Mouse (Mus musculus) embryonic facial prominence, embryonic 12.5 days (tissue): ENCODE results near the gene C1qtnf12. TPM values are rescaled to one million over a fixed set of nuclear protein-coding genes. Genes with fewer than 3 reads are reported as not detected.

Experiments used
- ATAC-seq: fragments of 200-750 bp; cut with Nextera tagmentation; 2 replicates; pipeline ENCODE4 v1.8.0; 2017; ENCODE audit not compliant: insufficient number of reproducible peaks, insufficient read depth, low FRiP score, low TSS enrichment
- H3K27ac ChIP-seq: fragments of 300-500 bp; sonication (generic); 2 replicates; pipeline ENCODE4 v1.5.1; 2016; ENCODE audit warnings: mild to moderate bottlenecking
- H3K27me3 ChIP-seq: fragments of 300-500 bp; sonication (generic); 2 replicates; pipeline ENCODE4 v1.6.1; 2016; ENCODE audit warnings: mild to moderate bottlenecking, moderate library complexity
- H3K36me3 ChIP-seq: fragments of 300-500 bp; sonication (generic); 2 replicates; pipeline ENCODE4 v1.6.1; 2016; ENCODE audit warnings: mild to moderate bottlenecking
- H3K4me1 ChIP-seq: fragments of 300-500 bp; sonication (generic); 2 replicates; pipeline ENCODE4 v1.6.1; 2016
- H3K4me2 ChIP-seq: fragments of 300-500 bp; sonication (generic); replicated peaks from 2 replicates; pipeline ENCODE4 v1.6.1; 2016; ENCODE audit warnings: mild to moderate bottlenecking, moderate library complexity
- H3K4me3 ChIP-seq: fragments of 300-500 bp; sonication (generic); 2 replicates; pipeline ENCODE4 v1.5.1; 2016; ENCODE audit warnings: mild to moderate bottlenecking
- H3K9ac ChIP-seq: fragments of 300-500 bp; sonication (generic); 2 replicates; pipeline ENCODE4 v1.6.1; 2016; ENCODE audit warnings: mild to moderate bottlenecking, moderate library complexity
- H3K9me3 ChIP-seq: fragments of 300-500 bp; sonication (generic); 2 replicates; pipeline ENCODE4 v1.6.1; 2016; ENCODE audit warnings: mild to moderate bottlenecking, moderate library complexity
- WGBS: fragments of 180-500 bp; shearing (Covaris S2); methylation state at CpG from one replicate; pipeline ENCODE4 v1.1.7; 2016; 5-methylcytosine and 5-hydroxymethylcytosine counted together
- polyA plus RNA-seq: library from polyadenylated mRNA; unstranded; fragments of >200 nt; fragmentation: Nextera tagmentation; extraction: Ambion mirVana; gene quantifications from 2 replicates; pipeline ENCODE4 v1.2.1, GENCODE M21; 2016

C1qtnf12 gene
- 31.9 and 35.8 TPM in 2 replicates for polyA plus RNA-seq

DNA sequence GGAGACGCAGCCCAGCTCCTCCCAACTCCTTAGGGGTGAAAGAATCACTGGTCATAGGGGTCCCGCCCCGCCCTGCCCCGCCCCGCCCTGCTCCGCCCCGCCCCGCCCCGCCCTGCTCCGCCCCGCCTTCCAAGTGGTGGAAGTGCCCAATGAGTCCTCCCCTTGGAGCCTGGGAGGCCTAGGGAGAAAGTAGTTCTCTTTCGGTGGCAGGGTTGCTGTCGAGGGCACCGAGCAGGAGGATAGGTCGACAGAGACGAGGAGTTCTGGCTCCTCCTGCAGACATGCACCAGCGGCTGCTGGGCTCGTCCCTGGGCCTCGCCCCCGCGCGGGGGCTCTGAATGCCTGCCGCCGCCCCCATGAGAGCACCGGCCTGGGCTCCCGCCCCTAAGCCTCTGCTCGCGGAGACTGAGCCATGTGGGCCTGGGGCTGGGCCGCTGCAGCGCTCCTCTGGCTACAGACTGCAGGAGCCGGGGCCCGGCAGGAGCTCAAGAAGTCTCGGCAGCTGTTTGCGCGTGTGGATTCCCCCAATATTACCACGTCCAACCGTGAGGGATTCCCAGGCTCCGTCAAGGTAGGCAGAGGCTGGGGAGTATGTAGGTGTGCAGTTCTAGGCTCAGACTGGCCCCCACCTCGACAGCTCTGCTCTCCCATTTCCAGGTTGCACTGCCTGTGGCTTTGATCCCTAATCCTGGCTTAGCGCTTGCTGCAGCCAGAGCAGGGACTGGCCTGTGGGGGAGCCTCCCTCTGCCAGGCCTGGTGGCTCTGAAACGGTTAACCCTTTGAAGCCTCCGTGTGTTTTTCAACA is at the start of gene C1qtnf12:
Gene C1qtnf12, plus strand, starts transcription at position 152 of the 805 bp plus-strand sequence.
- Histone ChIP-seq H3K4me2 (peak within 1 kb of the TSS; percentile 88), H3K4me1 (peaks cover 20% of the 10 kb centered on the region), H3K9me3 (no peaks in the 10 kb centered on the region), H3K9ac (peak within 1 kb of the TSS; percentile 62), H3K27me3 (no peaks in the 10 kb centered on the region), H3K4me3 (peak within 1 kb of the TSS; percentile 48), H3K36me3 (peaks cover 35% of the 10 kb centered on the region), H3K27ac (peak within 1 kb of the TSS; percentile 58)
- peak; percentile 71; the same call in 1 of the 2 replicates for ATAC-seq
- under 1% methylated on average over 40 of the region's 42 CpGs for WGBS

DNA sequence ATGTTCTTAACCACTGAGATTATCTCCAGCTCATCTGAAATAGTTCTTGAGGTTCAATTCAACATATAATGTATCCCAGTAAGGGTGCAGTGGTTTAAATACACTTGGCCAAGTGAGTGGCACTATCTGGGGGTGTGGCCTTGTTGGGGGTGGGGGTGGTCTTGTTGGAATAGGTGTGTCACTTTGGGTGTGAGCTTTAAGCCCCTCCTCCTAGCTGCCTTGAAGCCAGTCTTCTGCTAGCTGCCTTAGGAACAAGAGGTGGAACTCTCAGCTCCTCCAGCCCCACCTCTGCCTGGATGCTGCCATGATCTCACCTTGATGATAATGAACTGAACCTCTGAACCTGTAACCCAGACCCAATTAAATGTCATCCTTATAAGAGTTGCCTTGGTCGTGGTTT is 30.1 kb upstream of the C1qtnf12 start:
- Histone ChIP-seq H3K9ac (no peak overlapping the region), H3K27ac (no peak overlapping the region), H3K4me1 (no peaks in the 10 kb centered on the region), H3K4me2 (no peak overlapping the region), H3K4me3 (no peak overlapping the region), H3K27me3 (no peaks in the 10 kb centered on the region), H3K9me3 (no peaks in the 10 kb centered on the region), H3K36me3 (no peaks in the 10 kb centered on the region)
- WGBS: 63% methylated on average over 1 of the region's 1 CpGs
- no peak for ATAC-seq

DNA sequence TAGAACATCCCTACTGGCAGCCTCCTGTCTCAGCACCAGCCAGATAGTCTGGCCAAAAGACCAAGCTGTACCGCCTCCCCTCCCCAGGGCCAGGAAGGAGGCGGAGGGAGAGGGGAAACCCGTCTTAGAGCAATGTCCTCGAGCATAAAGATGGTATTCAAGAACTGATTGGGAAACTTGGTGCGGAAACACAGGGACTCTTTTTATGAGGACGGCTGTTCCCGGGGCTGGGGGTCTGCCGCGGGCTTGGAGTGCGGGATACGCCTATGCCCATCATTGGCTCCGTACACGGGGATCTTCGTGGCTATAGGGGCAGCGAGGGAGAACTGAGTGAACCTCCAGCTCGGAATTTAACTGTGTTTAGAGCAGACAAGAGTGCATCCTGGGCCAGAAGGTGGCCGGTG is 19.1 kb upstream of the C1qtnf12 start:
- peaks cover 16% of the 10 kb centered on the region for H3K4me1 ChIP-seq
- H3K9ac ChIP-seq: peak overlapping the region; percentile 94
- H3K36me3 ChIP-seq: peaks cover 4% of the 10 kb centered on the region; the same call in 1 of the 2 replicates
- under 1% methylated on average over 17 of the region's 17 CpGs for WGBS
- peak; percentile 13; the same call in 1 of the 2 replicates for ATAC-seq
- H3K9me3 ChIP-seq: no peaks in the 10 kb centered on the region
- no peaks in the 10 kb centered on the region for H3K27me3 ChIP-seq
- H3K4me3 ChIP-seq: peak overlapping the region; percentile 99
- H3K27ac ChIP-seq: peak overlapping the region; percentile 71
- H3K4me2 ChIP-seq: peak overlapping the region; percentile 83

DNA sequence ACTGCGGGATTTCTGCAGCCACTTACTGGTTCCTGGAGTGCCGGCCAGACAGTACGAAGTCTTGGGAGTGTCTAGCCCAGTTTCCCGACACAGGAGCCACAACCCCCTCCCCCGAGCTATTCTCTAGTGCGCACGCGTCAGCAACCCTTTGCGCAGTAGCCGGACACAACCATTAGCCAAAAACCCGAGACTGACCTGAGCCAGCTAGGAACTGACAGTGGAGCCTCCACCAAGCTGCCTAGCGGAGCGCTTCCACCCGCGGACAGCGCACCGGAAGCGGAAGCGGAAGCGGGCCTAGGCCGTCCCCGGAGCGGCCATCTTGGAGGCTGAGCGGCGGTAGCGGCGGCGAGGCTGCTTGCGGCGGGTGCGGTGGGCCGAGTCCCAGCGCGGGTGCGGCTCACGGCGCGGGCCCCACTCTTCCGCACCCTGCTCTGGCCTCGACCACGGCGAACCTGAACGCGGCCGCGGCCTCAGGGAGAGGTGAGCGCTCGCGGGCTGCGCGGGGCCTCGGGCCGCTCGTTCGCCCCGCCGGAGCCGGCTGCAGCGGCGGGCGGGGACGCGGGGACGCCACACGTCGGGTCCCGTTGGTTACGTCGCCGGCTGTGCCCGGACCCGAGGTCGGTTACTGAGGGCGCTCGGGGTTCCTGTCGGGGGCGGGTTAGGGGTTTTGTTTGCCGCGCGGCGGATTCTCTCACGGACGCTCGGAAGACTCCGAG is 18.4 kb upstream of the C1qtnf12 start, which contains the start of gene Ube2j2:
Gene Ube2j2, plus strand, starts transcription at position 298 of the 716 bp plus-strand sequence.
- H3K9me3 ChIP-seq: no peaks in the 10 kb centered on the region
- peaks cover 9% of the 10 kb centered on the region; the same call in 1 of the 2 replicates for H3K36me3 ChIP-seq
- H3K4me3 ChIP-seq: peak within 1 kb of the TSS; percentile 99
- peaks cover 16% of the 10 kb centered on the region for H3K4me1 ChIP-seq
- H3K27ac ChIP-seq: peak within 1 kb of the TSS; percentile 71
- H3K9ac ChIP-seq: peak within 1 kb of the TSS; percentile 94
- ATAC-seq: peak; percentile 98
- WGBS: under 1% methylated on average over 84 of the region's 85 CpGs
- H3K27me3 ChIP-seq: no peaks in the 10 kb centered on the region
- H3K4me2 ChIP-seq: peak within 1 kb of the TSS; percentile 83

DNA sequence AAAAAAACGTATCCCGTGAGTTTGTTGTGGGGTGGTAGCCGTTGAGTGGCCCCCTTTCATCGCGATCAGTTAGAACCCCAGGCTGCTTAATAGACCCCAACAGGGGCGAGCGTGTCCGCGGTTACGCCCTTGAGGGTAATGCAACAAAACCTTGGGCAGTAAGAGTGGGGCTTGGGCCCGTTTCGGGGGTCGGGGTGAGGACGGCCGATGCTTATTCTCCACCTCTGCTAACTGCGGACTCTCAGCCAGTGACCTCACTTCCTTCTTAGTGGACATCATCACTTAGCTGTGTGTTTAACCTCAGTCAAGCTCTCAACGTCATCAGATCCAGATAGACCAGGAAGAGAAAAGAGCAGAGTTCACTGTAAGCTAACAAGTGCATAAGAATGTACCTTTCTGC is 17.8 kb upstream of the C1qtnf12 start:
- Histone ChIP-seq H3K27me3 (no peaks in the 10 kb centered on the region), H3K9me3 (no peaks in the 10 kb centered on the region), H3K4me1 (peaks cover 16% of the 10 kb centered on the region), H3K36me3 (peaks cover 14% of the 10 kb centered on the region; the same call in 1 of the 2 replicates), H3K27ac (peak overlapping the region; percentile 71; the same call in 1 of the 2 replicates), H3K4me3 (peak overlapping the region; percentile 99), H3K4me2 (peak overlapping the region; percentile 83), H3K9ac (peak overlapping the region; percentile 94)
- WGBS: under 1% methylated on average over 17 of the region's 17 CpGs
- no peak for ATAC-seq

DNA sequence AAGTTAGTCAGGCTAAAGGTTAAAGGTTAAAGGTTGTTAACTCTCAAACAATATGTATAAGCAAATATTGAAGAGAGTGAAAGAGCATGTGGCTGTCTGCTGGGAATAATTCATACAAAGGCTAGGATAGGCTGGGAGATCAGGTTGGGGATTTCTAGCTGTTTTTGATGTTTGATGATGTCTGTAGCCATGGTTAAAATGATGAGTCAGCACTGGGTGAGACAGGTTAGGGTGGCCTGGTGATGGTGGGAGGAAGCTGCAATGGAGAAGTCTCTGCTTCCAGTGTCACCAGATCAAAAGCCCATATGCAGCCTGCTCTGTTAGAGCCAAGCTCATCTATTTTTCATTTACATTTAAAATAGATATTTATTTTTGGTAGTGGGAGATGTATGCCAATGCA is 15.0 kb upstream of the C1qtnf12 start:
- Histone ChIP-seq H3K4me1 (peaks cover 16% of the 10 kb centered on the region), H3K27ac (no peak overlapping the region), H3K27me3 (no peaks in the 10 kb centered on the region), H3K4me2 (no peak overlapping the region), H3K4me3 (no peak overlapping the region), H3K9ac (no peak overlapping the region), H3K36me3 (peaks cover 40% of the 10 kb centered on the region), H3K9me3 (no peaks in the 10 kb centered on the region)
- no peak for ATAC-seq

DNA sequence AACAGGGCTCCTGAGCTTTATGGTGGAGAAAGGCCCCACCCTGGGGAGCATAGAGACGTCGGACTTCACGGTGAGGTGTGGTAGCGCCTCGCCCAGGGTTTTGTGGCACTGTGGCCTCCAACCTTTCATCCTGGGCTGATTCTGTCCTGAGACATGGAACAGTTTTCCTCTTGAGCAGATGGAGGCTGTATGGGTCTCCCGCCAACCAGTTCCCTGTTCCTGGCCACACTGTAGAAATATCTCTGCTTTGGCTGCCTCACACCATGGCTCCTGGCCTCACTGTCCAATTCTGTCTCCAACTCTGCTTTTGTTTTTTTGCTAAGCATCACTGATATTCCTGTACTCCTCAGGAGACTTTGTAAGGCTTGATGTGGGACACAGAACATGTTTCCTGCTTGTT is 6.6 kb upstream of the C1qtnf12 start:
- Histone ChIP-seq H3K4me2 (no peak overlapping the region), H3K36me3 (peaks cover 73% of the 10 kb centered on the region), H3K27ac (no peak overlapping the region), H3K4me1 (no peaks in the 10 kb centered on the region), H3K9ac (no peak overlapping the region), H3K4me3 (no peak overlapping the region), H3K27me3 (no peaks in the 10 kb centered on the region), H3K9me3 (no peaks in the 10 kb centered on the region)
- no peak for ATAC-seq
- WGBS: 97% methylated on average over 6 of the region's 6 CpGs

DNA sequence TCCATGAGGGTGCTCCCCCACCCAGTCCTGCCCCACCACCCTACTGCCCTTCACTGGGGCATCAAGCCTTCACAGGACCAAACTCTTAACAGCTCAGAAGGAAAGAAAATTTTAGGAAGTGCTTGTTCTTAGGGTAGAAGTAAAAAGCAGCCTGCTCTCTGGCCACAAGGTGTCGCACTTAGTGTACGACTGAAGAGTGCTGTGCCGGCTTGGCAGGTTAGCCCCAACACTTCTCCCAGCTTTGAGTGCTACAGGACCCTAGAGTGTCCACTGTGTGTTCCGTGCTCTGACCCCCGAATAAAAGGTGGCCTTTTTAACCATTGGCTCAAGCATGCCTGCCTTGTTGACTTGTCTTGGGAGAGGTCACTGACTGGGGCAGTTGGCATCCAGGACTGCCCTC is 2.8 kb upstream of the C1qtnf12 start:
- Histone ChIP-seq H3K27ac (no peak overlapping the region), H3K27me3 (no peaks in the 10 kb centered on the region), H3K9me3 (no peaks in the 10 kb centered on the region), H3K4me1 (peaks cover 20% of the 10 kb centered on the region), H3K9ac (no peak overlapping the region), H3K4me3 (no peak overlapping the region), H3K4me2 (no peak overlapping the region), H3K36me3 (peaks cover 39% of the 10 kb centered on the region)
- ATAC-seq: no peak
- 5% methylated on average over 5 of the region's 5 CpGs for WGBS

DNA sequence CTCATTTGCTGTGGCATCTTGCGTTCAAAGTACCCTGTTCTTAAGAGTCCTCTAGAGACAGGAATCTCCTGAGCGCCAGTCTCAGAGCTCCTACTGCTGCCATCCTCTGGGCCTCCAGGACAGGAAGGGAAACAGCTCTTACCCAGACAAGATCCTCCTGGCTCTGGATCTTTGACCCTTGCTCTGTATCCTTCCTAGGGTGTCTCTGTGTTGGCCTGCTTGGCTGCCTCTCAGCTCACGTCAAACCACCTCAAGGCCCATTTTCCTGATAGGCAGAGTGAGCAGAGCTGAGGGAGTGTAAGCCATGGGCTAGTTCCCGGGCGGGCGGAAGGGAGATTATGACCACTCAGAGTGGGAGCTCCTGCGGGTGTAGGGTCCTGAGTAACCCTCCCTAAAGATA is 988 bp downstream of the C1qtnf12 start:
- Histone ChIP-seq H3K4me2 (peak overlapping the region; percentile 88), H3K27me3 (no peaks in the 10 kb centered on the region), H3K9me3 (no peaks in the 10 kb centered on the region), H3K36me3 (peaks cover 28% of the 10 kb centered on the region), H3K9ac (peak overlapping the region; percentile 62), H3K4me1 (peaks cover 20% of the 10 kb centered on the region), H3K27ac (no peak overlapping the region), H3K4me3 (peak overlapping the region; percentile 48)
- 53% methylated on average over 7 of the region's 7 CpGs for WGBS
- ATAC-seq: no peak

DNA sequence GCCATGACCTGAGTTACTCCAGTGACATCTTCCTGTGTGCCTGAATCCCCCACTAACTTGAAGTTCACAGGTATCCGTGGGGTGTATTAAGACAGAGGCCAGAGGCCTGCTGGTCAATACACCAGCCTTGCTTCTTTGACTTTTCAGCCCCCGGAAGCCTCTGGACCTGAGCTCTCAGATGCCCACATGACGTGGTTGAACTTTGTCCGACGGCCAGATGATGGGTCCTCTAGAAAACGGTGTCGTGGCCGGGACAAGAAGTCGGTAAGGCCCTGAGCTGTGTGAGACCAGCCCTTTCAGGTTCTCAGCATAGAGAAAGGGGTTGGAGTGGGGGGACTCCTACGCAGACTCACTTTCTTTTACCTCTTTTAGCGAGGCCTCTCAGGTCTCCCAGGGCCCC is 2.3 kb downstream of the C1qtnf12 start:
- no peak for ATAC-seq
- 92% methylated on average over 11 of the region's 11 CpGs for WGBS
- H3K36me3 ChIP-seq: peaks cover 20% of the 10 kb centered on the region
- no peaks in the 10 kb centered on the region for H3K27me3 ChIP-seq
- H3K9ac ChIP-seq: no peak overlapping the region
- no peaks in the 10 kb centered on the region for H3K9me3 ChIP-seq
- no peak overlapping the region for H3K27ac ChIP-seq
- peaks cover 20% of the 10 kb centered on the region for H3K4me1 ChIP-seq
- no peak overlapping the region for H3K4me2 ChIP-seq
- no peak overlapping the region for H3K4me3 ChIP-seq

DNA sequence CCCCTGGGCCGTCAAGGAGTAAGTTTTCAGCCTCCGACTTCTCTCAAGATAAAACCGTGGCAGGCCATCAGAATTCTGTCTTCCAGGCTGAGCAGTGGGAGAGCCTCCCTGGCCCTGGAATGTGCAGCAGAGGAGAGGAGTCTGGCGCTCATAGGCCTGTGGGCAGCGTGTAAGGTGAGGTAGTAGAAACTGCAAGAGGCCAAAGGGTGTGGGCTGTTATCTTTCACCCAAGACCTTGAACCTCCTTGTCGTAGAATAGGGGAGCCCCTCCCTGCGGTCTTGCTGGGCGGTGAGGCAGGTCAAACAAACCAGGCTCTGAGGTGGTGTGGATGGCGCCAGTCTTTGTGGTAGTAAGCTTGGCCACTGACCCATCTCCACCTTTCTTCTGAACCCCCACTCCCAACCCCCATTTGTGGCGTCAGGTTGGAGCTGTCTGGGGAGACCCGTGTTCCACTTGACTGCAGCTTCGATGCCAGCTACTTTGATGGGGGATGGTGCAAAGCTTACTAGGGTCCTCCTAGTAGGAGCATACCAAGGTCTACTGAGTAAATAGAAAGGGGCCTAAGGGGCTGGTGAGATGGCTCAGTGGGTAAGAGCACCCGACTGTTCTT is 7.0 kb downstream of the C1qtnf12 start:
- 86% methylated on average over 13 of the region's 13 CpGs for WGBS
- ATAC-seq: no peak
- Histone ChIP-seq H3K4me1 (no peaks in the 10 kb centered on the region), H3K9me3 (no peaks in the 10 kb centered on the region), H3K36me3 (peaks cover 20% of the 10 kb centered on the region), H3K27me3 (no peaks in the 10 kb centered on the region), H3K9ac (no peak overlapping the region), H3K4me3 (no peak overlapping the region), H3K27ac (no peak overlapping the region), H3K4me2 (no peak overlapping the region)
